Mouse (Mus musculus) cortical plate, adult 2 months (tissue): ENCODE measurements at regions not wholly inside any gene's neighbourhood (a gene's known extent, or its start where the extent isn't known, plus 50 kb on each side); places are given as distances from the start of the nearest gene placed in this dataset.

Experiments
- CTCF ChIP-seq: fragments of 200-500 bp; IDR thresholded peaks from 2 replicates; pipeline ENCODE4 v1.5.1; 2011; ENCODE audit warnings: mild to moderate bottlenecking, control low read depth, low read length; ENCODE audit not compliant: insufficient read depth; ENCODE audit errors: extremely low read depth
- POLR2A ChIP-seq: fragments of 200-500 bp; IDR thresholded peaks from 2 replicates; pipeline ENCODE4 v1.6.1; 2011; ENCODE audit warnings: mild to moderate bottlenecking, low read length, control low read depth; ENCODE audit not compliant: insufficient read depth; ENCODE audit errors: extremely low read depth

DNA sequence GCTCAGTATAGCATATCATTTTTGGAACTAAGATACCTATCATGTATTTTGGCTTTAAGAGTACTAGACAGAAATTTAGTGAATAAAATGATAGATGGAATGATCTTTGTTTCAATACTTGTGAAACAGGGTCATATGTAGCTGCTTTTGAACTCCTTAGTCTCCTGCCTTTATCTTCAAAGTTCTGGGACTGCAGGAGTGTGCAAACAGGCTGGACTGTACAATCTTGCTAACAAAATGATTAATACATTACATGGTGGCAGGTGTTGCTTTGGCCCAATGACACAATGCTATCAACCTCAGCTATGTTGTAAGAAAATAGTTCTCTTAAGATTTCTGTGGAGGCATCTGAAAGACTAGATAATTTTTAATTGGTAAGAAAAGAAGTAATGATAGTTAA lies 173.5 kb downstream of the Tmsb4x start:
- TF ChIP-seq CTCF (no peak), POLR2A (no peak)
